Mouse (Mus musculus) stomach, embryonic 16.5 days (tissue): ENCODE data around the gene Kansl3. TPM values are rescaled to one million over a fixed set of nuclear protein-coding genes. Genes with fewer than 3 reads are reported as not detected.

Source experiments
- ATAC-seq: fragments of 200-750 bp; cut with Nextera tagmentation; 2 replicates; pipeline ENCODE4 v1.8.0; 2017; ENCODE audit warnings: moderate number of reproducible peaks, moderate TSS enrichment; ENCODE audit not compliant: insufficient read depth, low FRiP score
- H3K27ac ChIP-seq: fragments of 300-500 bp; sonication (generic); 2 replicates; pipeline ENCODE4 v1.5.1; 2014; ENCODE audit warnings: low read length
- H3K27me3 ChIP-seq: fragments of 300-500 bp; sonication (generic); 2 replicates; pipeline ENCODE4 v1.6.1; 2014; ENCODE audit warnings: low read length, control low read depth, mixed read lengths; ENCODE audit not compliant: control insufficient read depth, insufficient read depth
- H3K36me3 ChIP-seq: fragments of 300-500 bp; sonication (generic); 2 replicates; pipeline ENCODE4 v1.6.1; 2014; ENCODE audit warnings: low read length; ENCODE audit not compliant: control insufficient read depth, insufficient read depth
- H3K4me1 ChIP-seq: fragments of 300-500 bp; sonication (generic); 2 replicates; pipeline ENCODE4 v1.6.1; 2014; ENCODE audit warnings: low read length, control low read depth, mixed read lengths; ENCODE audit not compliant: control insufficient read depth, insufficient read depth
- H3K4me2 ChIP-seq: fragments of 300-500 bp; sonication (generic); 2 replicates; pipeline ENCODE4 v1.6.1; 2014; ENCODE audit warnings: low read depth, low read length, mixed read lengths
- H3K4me3 ChIP-seq: fragments of 300-500 bp; sonication (generic); replicated peaks from 2 replicates; pipeline ENCODE4 v1.5.1; 2014; ENCODE audit warnings: mild to moderate bottlenecking, low read length
- H3K9ac ChIP-seq: fragments of 300-500 bp; sonication (generic); 2 replicates; pipeline ENCODE4 v1.6.1; 2014; ENCODE audit warnings: low read length
- H3K9me3 ChIP-seq: fragments of 300-500 bp; sonication (generic); replicated peaks from 2 replicates; pipeline ENCODE4 v1.6.1; 2016; ENCODE audit warnings: low read length, control low read depth; ENCODE audit not compliant: control insufficient read depth
- WGBS: fragments of 180-500 bp; shearing (Covaris S2); extraction: QIAGEN DNeasy Blood & Tissue Kit; methylation state at CpG from one replicate; pipeline ENCODE4 v1.1.7; 2014; 5-methylcytosine and 5-hydroxymethylcytosine counted together
- polyA plus RNA-seq: library from polyadenylated mRNA; unstranded; fragments of >200 nt; fragmentation: Nextera tagmentation; extraction: Ambion mirVana; gene quantifications from 2 replicates; pipeline ENCODE4 v1.2.1, GENCODE M21; 2015

The Kansl3 gene
- polyA plus RNA-seq, 1 experiment from 2014 or later: 41.1 TPM

GRCm38 (mm10) chr1:36368112-36368968, 641 bp downstream of the Kansl3 start:
- peak overlapping the region; percentile 90 for H3K4me3 ChIP-seq
- peak overlapping the region; percentile 96 for H3K9ac ChIP-seq
- no peaks in the 10 kb centered on the region for H3K27me3 ChIP-seq
- ATAC-seq: peak; percentile 92
- 0 out of 2 replicates have a peak, but pooled peaks cover 5% of the 10 kb centered on the region for H3K36me3 ChIP-seq
- H3K4me1 ChIP-seq: peaks cover 9% of the 10 kb centered on the region
- peak overlapping the region; percentile 85 for H3K4me2 ChIP-seq
- no peaks in the 10 kb centered on the region for H3K9me3 ChIP-seq
- 3% methylated on average over 53 of the region's 55 CpGs for WGBS
- peak overlapping the region; percentile 76; the same call in 1 of the 2 replicates for H3K27ac ChIP-seq

DNA sequence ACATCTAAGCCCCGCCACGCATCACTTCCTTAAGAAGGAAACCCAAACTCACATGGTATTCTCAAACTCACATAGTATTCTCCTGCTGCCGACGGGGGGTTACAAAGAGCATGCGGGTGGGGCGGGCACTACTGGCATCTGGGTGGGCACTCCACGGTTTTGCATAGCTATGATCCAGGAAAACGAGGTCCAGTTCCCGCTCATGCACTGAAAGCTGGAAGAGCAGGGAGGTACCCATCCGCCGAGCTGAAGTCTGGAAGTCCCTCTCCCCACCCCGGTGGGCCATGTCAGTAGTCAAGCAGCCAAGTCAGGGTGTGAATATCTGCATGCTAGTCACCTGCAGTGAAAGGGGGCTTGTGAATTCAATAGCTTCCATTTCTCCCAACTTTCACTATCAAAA, 1.3 kb downstream of the Kansl3 start:
- Histone ChIP-seq H3K4me3 (peak overlapping the region; percentile 90), H3K9ac (peak overlapping the region; percentile 96), H3K4me2 (peak overlapping the region; percentile 85), H3K9me3 (no peaks in the 10 kb centered on the region), H3K4me1 (peaks cover 9% of the 10 kb centered on the region), H3K27me3 (no peaks in the 10 kb centered on the region), H3K27ac (no peak overlapping the region), H3K36me3 (0 out of 2 replicates have a peak, but pooled peaks cover 5% of the 10 kb centered on the region)
- WGBS: 40% methylated on average over 12 of the region's 12 CpGs
- ATAC-seq: no peak

DNA sequence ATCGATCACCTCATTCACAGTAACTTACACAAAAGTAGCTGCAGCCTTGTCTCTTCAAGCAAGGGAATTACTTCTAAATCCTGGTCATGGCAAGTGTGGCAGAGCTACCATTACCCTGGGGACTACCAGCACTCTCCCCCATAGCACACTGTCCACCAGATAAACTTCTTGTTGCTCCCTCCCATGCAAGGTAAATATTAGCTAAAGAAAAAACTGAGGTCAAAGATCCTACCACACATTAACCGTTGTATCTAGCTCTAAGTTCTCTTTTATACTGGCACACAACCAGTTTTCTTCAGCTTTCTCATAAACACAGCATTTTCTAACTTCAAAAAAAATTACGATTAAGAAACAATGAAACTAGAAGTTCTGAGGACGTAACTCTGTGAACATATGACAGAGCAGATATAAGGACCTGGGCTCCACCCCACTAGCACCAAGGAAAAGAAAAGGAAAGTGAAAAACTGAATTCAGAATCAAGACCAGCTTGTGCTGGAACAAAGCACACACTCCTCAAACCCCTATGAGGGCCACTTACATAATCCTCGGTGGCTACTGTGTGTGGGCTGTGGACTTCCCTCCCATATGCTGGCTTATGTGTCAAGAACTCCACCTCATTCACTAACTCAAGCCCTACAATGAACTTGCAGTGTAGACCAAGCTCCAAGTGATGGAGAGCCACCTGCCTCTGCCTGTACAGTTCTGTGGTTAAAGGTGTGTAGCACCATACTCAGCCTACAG, 11.9 kb downstream of the Kansl3 start:
- no peak for ATAC-seq
- 79% methylated on average over 5 of the region's 5 CpGs for WGBS
- Histone ChIP-seq H3K4me1 (no peaks in the 10 kb centered on the region), H3K4me3 (no peak overlapping the region), H3K9ac (no peak overlapping the region), H3K36me3 (peaks cover 15% of the 10 kb centered on the region; the same call in 1 of the 2 replicates), H3K4me2 (no peak overlapping the region), H3K9me3 (no peaks in the 10 kb centered on the region), H3K27me3 (no peaks in the 10 kb centered on the region), H3K27ac (no peak overlapping the region)

- no peak overlapping the region for H3K4me3 ChIP-seq
- no peaks in the 10 kb centered on the region for H3K4me1 ChIP-seq
- no peak overlapping the region for H3K9ac ChIP-seq
- H3K36me3 ChIP-seq: peaks cover 23% of the 10 kb centered on the region; the same call in 1 of the 2 replicates
- H3K4me2 ChIP-seq: no peak overlapping the region
- no peaks in the 10 kb centered on the region for H3K27me3 ChIP-seq
- WGBS: 91% methylated on average over 4 of the region's 4 CpGs
- H3K9me3 ChIP-seq: no peaks in the 10 kb centered on the region
- ATAC-seq: no peak
- no peak overlapping the region for H3K27ac ChIP-seq
Measured at GRCm38 (mm10) chr1:36352351-36352750, 16.6 kb downstream of the Kansl3 start.

DNA sequence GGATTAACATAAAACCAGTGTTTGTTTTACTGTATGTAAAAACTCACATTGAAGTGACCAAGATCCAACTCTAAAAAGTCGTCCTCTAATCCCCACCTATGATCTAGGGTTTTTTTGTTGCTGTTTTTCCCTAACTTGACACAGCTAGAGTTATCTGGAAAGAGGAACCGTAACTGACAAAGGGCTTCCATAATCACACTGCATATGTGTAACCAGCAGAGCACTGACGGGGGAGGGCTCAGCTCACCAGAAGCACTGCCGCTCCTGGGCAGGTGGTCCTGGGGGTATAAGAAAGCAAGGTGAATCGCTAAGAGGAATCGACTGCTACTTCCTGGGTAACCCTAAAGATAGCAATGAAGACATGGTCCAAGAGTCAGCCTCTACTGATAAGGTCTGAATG, 26.4 kb downstream of the Kansl3 start:
- no peaks in the 10 kb centered on the region for H3K4me1 ChIP-seq
- H3K9ac ChIP-seq: no peak overlapping the region
- H3K36me3 ChIP-seq: peaks cover 11% of the 10 kb centered on the region
- H3K27ac ChIP-seq: no peak overlapping the region
- WGBS: 89% methylated on average over 6 of the region's 6 CpGs
- H3K4me3 ChIP-seq: no peak overlapping the region
- no peaks in the 10 kb centered on the region for H3K9me3 ChIP-seq
- no peak overlapping the region for H3K4me2 ChIP-seq
- no peak for ATAC-seq
- no peaks in the 10 kb centered on the region for H3K27me3 ChIP-seq

GRCm38 (mm10) chr1:36332955-36333887, 35.8 kb downstream of the Kansl3 start:
- H3K9me3 ChIP-seq: no peaks in the 10 kb centered on the region
- peaks cover 17% of the 10 kb centered on the region; the same call in 1 of the 2 replicates for H3K36me3 ChIP-seq
- no peaks in the 10 kb centered on the region for H3K27me3 ChIP-seq
- no peak overlapping the region for H3K4me2 ChIP-seq
- no peak overlapping the region for H3K4me3 ChIP-seq
- 76% methylated on average over 14 of the region's 14 CpGs for WGBS
- no peaks in the 10 kb centered on the region for H3K4me1 ChIP-seq
- ATAC-seq: no peak
- no peak overlapping the region for H3K27ac ChIP-seq
- H3K9ac ChIP-seq: no peak overlapping the region

DNA sequence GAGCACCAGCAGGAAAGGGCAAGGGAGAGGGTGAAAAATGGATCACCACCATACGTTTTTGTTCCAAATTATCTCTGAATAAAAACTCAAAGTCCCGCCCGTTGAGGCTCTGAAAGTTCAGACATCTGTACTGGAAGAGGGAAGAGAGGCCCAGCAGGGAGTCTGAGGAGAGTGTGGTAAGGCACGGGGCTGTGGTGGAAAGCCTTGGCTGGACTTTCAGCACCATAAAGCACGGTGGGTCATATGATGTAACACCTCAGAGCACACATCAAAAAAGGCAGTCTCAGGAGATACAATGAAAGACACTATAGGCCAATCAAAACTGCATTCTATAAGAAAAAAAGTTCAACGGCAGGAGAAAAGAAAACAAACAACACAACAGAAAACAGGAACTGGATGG, 37.2 kb downstream of the Kansl3 start:
- H3K27me3 ChIP-seq: no peaks in the 10 kb centered on the region
- no peak overlapping the region for H3K27ac ChIP-seq
- WGBS: 78% methylated on average over 6 of the region's 6 CpGs
- no peaks in the 10 kb centered on the region for H3K9me3 ChIP-seq
- peaks cover 10% of the 10 kb centered on the region; the same call in 1 of the 2 replicates for H3K36me3 ChIP-seq
- no peak overlapping the region for H3K4me3 ChIP-seq
- no peaks in the 10 kb centered on the region for H3K4me1 ChIP-seq
- no peak overlapping the region for H3K9ac ChIP-seq
- H3K4me2 ChIP-seq: no peak overlapping the region
- no peak for ATAC-seq

GRCm38 (mm10) chr1:36326815-36327214, 42.2 kb downstream of the Kansl3 start:
- H3K27ac ChIP-seq: no peak overlapping the region
- no peaks in the 10 kb centered on the region for H3K4me1 ChIP-seq
- no peak for ATAC-seq
- H3K9ac ChIP-seq: no peak overlapping the region
- no peak overlapping the region for H3K4me2 ChIP-seq
- no peaks in the 10 kb centered on the region for H3K36me3 ChIP-seq
- WGBS: 94% methylated on average over 2 of the region's 2 CpGs
- no peak overlapping the region for H3K4me3 ChIP-seq
- H3K27me3 ChIP-seq: no peaks in the 10 kb centered on the region
- no peaks in the 10 kb centered on the region for H3K9me3 ChIP-seq
